Mouse (Mus musculus) hindbrain, postnatal 0 days (tissue): ENCODE measurements at regions not wholly inside any gene's neighbourhood (a gene's known extent, or its start where the extent isn't known, plus 50 kb on each side); places are given as distances from the start of the nearest gene placed in this dataset.

Experiments used
- ATAC-seq: fragments of 200-750 bp; cut with Nextera tagmentation; 2 replicates; pipeline ENCODE4 v1.8.0; 2017; ENCODE audit warnings: mild to moderate bottlenecking, moderate TSS enrichment, moderate library complexity
- DNase-seq: peaks from one replicate; pipeline ENCODE4 v3.0.0-alpha.2; 2015; ENCODE audit warnings: low spot score
- H3K27ac ChIP-seq: fragments of 300-500 bp; sonication (generic); 2 replicates; pipeline ENCODE4 v1.5.1; 2014; ENCODE audit warnings: mild to moderate bottlenecking
- H3K27me3 ChIP-seq: fragments of 300-500 bp; sonication (generic); 2 replicates; pipeline ENCODE4 v1.6.1; 2014; ENCODE audit warnings: low read length, mixed read lengths; ENCODE audit not compliant: insufficient read depth
- H3K36me3 ChIP-seq: fragments of 300-500 bp; sonication (generic); 2 replicates; pipeline ENCODE4 v1.6.1; 2014; ENCODE audit warnings: low read length, mixed read lengths; ENCODE audit not compliant: insufficient read depth
- H3K4me1 ChIP-seq: fragments of 300-500 bp; sonication (generic); 2 replicates; pipeline ENCODE4 v1.6.1; 2014; ENCODE audit warnings: antibody characterized with exemption, low read length, mixed read lengths; ENCODE audit not compliant: insufficient read depth
- H3K4me2 ChIP-seq: fragments of 300-500 bp; sonication (generic); 2 replicates; pipeline ENCODE4 v1.6.1; 2014; ENCODE audit warnings: low read depth, mild to moderate bottlenecking, low read length, moderate library complexity, mixed read lengths
- H3K4me3 ChIP-seq: fragments of 300-500 bp; sonication (generic); 2 replicates; pipeline ENCODE4 v1.5.1; 2014; ENCODE audit warnings: low read length
- H3K9ac ChIP-seq: fragments of 300-500 bp; sonication (generic); replicated peaks from 2 replicates; pipeline ENCODE4 v1.6.1; 2014; ENCODE audit warnings: mild to moderate bottlenecking, low read length, moderate library complexity, mixed read lengths
- H3K9me3 ChIP-seq: fragments of 300-500 bp; sonication (generic); 2 replicates; pipeline ENCODE4 v1.6.1; 2016; ENCODE audit warnings: low read length, mixed read lengths
- CTCF ChIP-seq: IDR thresholded peaks from 2 replicates; pipeline ENCODE4 v1.5.1; 2016; ENCODE audit warnings: antibody characterized with exemption, control low read depth, low read depth
- WGBS: fragments of 180-500 bp; shearing (Covaris S2); extraction: QIAGEN DNeasy Blood & Tissue Kit; methylation state at CpG from one replicate; pipeline ENCODE4 v1.1.7; 2014; 5-methylcytosine and 5-hydroxymethylcytosine counted together

GRCm38 (mm10) chr16:77893690-77894089 is 291.8 kb upstream of the Gm11146 start:
- no peak for TF ChIP-seq CTCF
- Histone ChIP-seq H3K4me3 (no peak overlapping the region), H3K36me3 (no peaks in the 10 kb centered on the region), H3K9ac (no peak overlapping the region), H3K27ac (0 out of 2 replicates have a peak overlapping the region, but pooled peaks have one; percentile 41), H3K9me3 (no peaks in the 10 kb centered on the region), H3K4me2 (no peak overlapping the region), H3K27me3 (no peaks in the 10 kb centered on the region), H3K4me1 (peaks cover 3% of the 10 kb centered on the region; the same call in 1 of the 2 replicates)
- ATAC-seq (no peak), DNase-seq (peak; percentile 43)
- 18% methylated on average over 2 of the region's 2 CpGs for WGBS

DNA sequence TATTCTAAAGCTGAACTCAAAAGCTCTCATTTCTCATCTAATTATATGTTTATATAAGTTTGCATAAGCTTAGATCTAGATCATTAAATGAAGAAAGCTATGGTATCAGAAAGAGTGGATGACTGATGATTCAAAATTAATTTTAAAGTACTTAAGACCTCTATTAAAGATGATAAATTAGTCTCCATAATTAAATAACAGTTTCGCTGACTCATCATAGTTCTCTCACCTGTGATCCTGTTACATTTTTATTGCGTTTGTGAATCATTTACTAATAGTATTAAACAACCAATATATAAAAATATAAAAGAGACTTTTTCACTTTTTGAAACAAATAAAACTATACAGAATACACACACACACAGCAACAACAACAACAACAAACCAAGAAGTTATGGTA is 290.8 kb upstream of the Gm11146 start:
- 87% methylated on average over 2 of the region's 2 CpGs for WGBS
- H3K4me1 ChIP-seq = peaks cover 3% of the 10 kb centered on the region; the same call in 1 of the 2 replicates
- no peak overlapping the region for H3K9ac ChIP-seq
- H3K36me3 ChIP-seq = no peaks in the 10 kb centered on the region
- H3K27ac ChIP-seq = no peak overlapping the region
- H3K4me2 ChIP-seq = no peak overlapping the region
- no peak for ATAC-seq
- DNase-seq = no peak
- H3K27me3 ChIP-seq = no peaks in the 10 kb centered on the region
- H3K9me3 ChIP-seq = no peaks in the 10 kb centered on the region
- H3K4me3 ChIP-seq = no peak overlapping the region
- no peak for TF ChIP-seq CTCF

- no peak for DNase-seq
- H3K27me3 ChIP-seq = no peaks in the 10 kb centered on the region
- H3K4me1 ChIP-seq = peaks cover 3% of the 10 kb centered on the region; the same call in 1 of the 2 replicates
- H3K4me2 ChIP-seq = no peak overlapping the region
- no peak overlapping the region for H3K9ac ChIP-seq
- no peak overlapping the region for H3K4me3 ChIP-seq
- WGBS = 68% methylated on average over 11 of the region's 11 CpGs
- H3K9me3 ChIP-seq = no peaks in the 10 kb centered on the region
- no peak for TF ChIP-seq CTCF
- H3K36me3 ChIP-seq = no peaks in the 10 kb centered on the region
- ATAC-seq = no peak
- no peak overlapping the region for H3K27ac ChIP-seq
Measured at GRCm38 (mm10) chr16:77889348-77889747, 287.5 kb upstream of the Gm11146 start.

GRCm38 (mm10) chr16:77885060-77885679 is 283.3 kb upstream of the Gm11146 start:
- H3K9ac ChIP-seq = no peak overlapping the region
- WGBS = 31% methylated on average over 15 of the region's 15 CpGs
- TF ChIP-seq CTCF = no peak

GRCm38 (mm10) chr16:77884495-77884894 is 282.6 kb upstream of the Gm11146 start:
- Histone ChIP-seq H3K27me3 (no peaks in the 10 kb centered on the region), H3K4me3 (no peak overlapping the region), H3K4me1 (no peaks in the 10 kb centered on the region), H3K27ac (peak overlapping the region; percentile 45; the same call in 1 of the 2 replicates), H3K36me3 (no peaks in the 10 kb centered on the region), H3K9ac (no peak overlapping the region), H3K9me3 (no peaks in the 10 kb centered on the region), H3K4me2 (no peak overlapping the region)
- peak; percentile 12 for DNase-seq
- TF ChIP-seq CTCF = no peak
- WGBS = 75% methylated on average over 9 of the region's 9 CpGs
- no peak for ATAC-seq

More at GRCm38 (mm10) chr16:77885060-77885679, 283.3 kb upstream of the Gm11146 start:
- Histone ChIP-seq H3K4me1 (no peaks in the 10 kb centered on the region), H3K27me3 (no peaks in the 10 kb centered on the region), H3K27ac (peak overlapping the region; percentile 45; the same call in 1 of the 2 replicates), H3K36me3 (no peaks in the 10 kb centered on the region), H3K4me3 (no peak overlapping the region), H3K9me3 (no peaks in the 10 kb centered on the region), H3K4me2 (peak overlapping the region; percentile 36)
- DNase-seq = peak; percentile 78
- peak; percentile 89 for ATAC-seq

DNA sequence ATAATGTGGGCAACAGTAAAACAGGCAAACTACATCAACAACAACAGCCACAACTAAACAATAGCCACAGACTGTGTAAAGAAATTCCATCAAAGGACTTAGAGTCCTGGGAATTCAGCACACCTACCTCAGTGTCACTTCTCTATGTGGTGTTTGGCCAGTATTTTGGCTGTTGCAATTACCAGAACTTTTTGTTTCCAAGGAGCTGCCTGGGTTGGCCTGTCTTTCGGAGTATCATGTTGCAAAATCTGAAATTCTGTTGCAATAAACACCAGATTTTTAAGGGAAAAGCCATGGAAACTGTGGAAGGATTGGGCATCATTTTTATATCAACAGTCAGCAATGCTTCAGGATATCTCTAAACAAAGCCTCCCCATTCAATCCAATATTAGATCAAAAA is 275.1 kb upstream of the Gm11146 start:
- Histone ChIP-seq H3K4me1 (no peaks in the 10 kb centered on the region), H3K27me3 (no peaks in the 10 kb centered on the region), H3K4me2 (no peak overlapping the region), H3K27ac (no peak overlapping the region), H3K9ac (no peak overlapping the region), H3K36me3 (no peaks in the 10 kb centered on the region), H3K9me3 (no peaks in the 10 kb centered on the region), H3K4me3 (no peak overlapping the region)
- DNase-seq (no peak), ATAC-seq (no peak)
- WGBS = 91% methylated on average over 1 of the region's 1 CpGs
- no peak for TF ChIP-seq CTCF

- 51% methylated on average over 5 of the region's 5 CpGs for WGBS
- no peak overlapping the region for H3K4me2 ChIP-seq
- H3K4me3 ChIP-seq = no peak overlapping the region
Measured at GRCm38 (mm10) chr16:77863246-77863645, 261.4 kb upstream of the Gm11146 start.

More at GRCm38 (mm10) chr16:77863246-77863645, 261.4 kb upstream of the Gm11146 start:
- TF ChIP-seq CTCF = no peak
- ATAC-seq = no peak
- H3K27me3 ChIP-seq = no peaks in the 10 kb centered on the region
- H3K9me3 ChIP-seq = no peaks in the 10 kb centered on the region
- no peaks in the 10 kb centered on the region for H3K36me3 ChIP-seq
- no peak overlapping the region for H3K27ac ChIP-seq
- H3K9ac ChIP-seq = no peak overlapping the region
- peak; percentile 25 for DNase-seq
- H3K4me1 ChIP-seq = no peaks in the 10 kb centered on the region
